Mouse (Mus musculus) lung, adult 18-20 months (tissue): ENCODE results near the gene Gm6993.
A peak's percentile ranks its signal among the peaks of the same experiment; 100 is the strongest.

Source experiments
- DNase-seq, 2 experiments: peaks; one replicate each; pipeline ENCODE4 v3.0.0; 2022; ENCODE audit warnings: mixed read lengths in 2 of 2

Gm6993 gene

DNA sequence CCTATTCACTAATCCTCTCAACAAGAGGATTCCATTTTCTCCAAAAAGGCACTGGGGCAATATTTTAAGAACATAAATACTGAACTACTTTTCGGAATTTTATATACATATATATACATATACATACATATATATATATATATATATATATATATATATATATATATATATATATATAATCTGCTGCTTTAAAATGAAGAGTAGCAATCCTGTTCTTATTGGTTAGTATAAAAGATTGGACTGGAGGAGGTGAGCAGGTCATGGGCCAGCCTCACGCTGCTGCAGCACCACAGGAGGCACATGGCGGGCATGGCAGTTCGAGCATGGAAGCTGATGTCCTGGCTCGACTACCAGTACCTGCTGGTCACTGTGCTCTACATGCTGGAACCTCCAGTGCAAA, at the start of gene Gm6993:
TSS of gene Gm6993 (plus strand) at position 301 of the 400 bp plus-strand sequence.
- DNase-seq, result no peak

DNA sequence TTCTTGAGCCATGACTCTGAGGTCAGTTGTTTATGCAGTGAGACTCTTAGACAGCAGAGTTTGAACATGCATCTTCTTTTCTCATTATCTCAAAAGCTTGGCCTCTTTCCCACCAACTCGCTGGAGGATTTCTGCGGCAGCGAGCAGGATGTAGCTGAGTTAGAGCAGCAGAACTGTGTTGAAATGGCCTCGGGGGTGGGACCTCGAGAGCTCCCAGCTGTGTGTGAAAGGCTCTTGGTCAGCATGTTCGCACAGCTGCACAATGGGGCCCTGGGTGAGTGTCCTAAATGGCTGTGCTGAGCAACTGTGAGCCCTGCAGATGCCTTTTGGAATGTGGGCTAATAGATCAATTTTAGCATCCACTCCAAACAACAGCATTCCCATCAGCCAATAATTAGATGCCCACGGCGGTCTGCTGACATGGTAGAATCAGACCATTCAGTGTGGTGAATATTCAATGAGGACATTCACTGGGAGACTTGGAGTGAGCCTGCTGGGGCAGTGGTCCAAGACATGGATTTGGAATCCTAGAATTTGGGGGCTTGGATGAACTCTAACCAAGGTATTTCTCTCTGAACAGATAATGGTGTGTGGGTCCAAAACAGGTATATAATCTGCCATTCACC, 49.1 kb upstream of the Gm6993 start:
- peak; percentile 55 to 71 for DNase-seq

DNA sequence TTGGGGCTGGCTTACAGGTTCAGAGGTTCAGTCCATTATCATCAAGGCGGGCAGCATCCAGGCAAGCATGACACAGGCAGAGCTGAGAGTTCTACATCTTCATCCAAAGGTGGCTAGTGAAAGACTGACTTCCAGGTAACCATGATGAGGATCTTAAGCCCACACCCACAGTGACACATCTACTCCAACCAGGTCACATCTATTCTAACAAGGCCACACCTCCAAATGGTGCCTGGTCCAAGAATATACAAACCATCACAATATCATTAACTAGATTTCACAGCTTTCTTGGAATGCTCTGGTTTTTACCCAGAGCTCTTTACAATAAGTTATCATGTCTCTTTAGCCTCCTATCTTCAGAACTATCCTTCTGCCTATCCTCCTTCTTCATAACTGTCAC, 38.1 kb upstream of the Gm6993 start:
- no peak for DNase-seq

DNA sequence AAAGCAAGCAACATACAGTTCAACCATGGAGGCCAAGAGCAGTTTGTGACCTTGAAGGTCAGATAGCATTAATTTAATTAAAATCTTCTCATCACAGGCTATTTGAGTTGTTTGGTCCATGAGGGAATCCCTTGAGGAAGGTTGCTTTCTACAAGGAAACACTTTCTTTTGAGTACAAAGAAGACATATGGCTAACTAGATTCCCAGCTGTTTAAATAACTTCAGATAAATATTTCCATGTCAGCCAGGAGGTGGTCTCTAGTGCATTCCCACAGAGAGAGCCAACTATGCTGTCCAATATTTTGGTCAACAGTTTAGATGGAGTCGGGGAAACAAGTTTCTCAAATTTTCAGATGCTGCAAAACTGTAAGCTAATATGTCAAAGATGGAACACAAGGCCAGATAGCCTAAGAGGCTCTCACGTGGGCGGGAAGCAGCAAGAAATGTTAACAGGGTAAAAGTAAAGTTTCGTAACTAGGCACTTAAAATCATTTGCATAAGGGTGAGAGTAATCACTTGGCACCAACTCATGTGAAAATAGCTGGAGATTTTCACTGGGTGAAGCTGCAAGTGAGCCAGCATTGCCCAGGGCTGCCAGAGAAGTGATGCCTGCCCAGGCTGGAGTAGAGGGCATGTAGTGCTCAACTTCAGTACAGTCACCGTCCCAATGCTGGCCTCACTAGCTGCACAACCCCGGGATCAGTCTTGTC, 36.7 kb upstream of the Gm6993 start:
- DNase-seq, result peak; percentile 29 to 59

DNA sequence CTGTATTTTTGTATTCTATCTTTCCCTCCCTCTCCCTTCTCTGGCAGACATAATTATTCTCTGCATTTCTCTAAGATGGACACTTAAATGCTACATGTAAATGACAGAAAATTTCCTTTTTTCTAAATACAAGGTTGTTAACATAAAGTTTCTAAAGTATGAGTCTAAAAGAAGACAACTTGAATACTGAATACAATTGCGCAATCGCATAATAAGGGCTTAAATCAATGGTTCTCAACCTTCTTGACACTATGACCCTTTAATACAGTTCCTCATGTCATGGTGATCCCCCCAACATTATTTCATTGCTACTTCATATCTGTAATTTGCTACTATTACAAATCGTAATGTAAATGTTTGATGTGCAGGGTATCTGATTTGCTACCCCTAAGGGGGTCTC, 35.7 kb upstream of the Gm6993 start:
- no peak for DNase-seq

DNA sequence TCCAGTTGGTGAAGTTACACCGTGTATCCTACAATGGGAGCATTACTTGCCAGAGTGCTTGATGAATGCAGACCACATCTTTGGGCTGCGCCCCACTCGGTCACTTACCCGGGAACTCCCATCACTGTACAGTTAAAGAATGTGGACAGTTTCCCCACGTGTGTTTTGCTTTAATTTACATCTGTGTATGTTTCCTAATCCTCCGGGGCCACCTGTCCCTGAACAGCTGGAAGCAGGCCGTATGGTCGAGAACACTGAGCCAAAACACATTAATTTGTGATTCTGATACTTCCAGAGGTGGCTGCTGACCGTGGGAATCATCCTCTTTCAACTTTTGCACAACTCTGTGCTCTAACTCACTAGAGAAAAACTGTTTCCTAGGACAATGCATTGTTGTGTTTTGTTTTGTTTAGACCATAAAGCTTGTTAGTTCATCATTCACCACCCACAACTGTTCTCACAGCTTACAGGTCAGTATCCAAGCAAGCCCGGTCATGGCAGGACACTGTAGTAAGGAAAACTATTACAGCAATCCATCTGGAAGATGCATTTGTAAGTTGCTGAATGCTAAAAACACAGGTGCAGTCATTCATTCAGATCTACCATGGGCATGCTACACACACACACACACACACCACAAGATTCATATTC, 34.5 kb upstream of the Gm6993 start:
- DNase-seq, result no peak

DNA sequence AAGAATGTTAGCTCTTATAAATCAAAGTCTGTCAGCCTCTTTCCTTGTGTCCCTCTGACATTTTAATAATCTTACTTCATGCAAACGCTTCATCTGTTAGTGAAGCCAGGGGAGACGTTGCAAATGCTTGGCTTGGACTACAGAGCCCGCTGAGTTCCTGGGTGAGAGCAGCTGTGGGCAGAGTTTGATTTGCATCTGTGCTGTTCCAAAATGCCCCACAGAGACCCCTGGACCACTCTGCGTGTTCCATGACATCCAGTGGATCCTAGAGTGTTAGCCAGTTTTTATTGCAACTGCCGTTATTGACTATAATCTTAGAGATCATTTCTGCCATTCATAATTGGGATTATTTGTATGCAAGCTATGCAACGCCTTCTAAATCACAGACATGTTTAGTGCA, 31.8 kb upstream of the Gm6993 start:
- DNase-seq, result no peak

DNA sequence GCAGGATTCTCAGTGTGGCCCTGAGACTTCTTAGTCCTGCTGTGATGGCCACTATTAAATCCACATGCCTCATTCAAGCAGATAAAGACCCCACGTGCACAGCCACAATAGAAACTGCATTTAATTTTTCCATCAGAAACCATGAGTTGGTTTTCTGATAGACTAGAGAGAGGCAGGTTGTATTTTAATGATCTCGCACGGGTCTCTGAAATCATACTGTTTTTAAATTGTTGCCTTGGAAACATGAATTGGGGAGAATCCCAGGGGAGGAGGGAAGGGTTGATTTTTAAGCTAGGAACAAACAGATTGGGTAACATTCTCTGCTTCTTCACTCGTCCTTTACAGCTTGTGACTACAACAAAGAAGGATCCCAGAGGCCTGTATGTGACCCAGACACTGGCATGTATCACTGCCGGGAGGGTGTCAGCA, 31.2 kb upstream of the Gm6993 start:
- DNase-seq, result no peak

DNA sequence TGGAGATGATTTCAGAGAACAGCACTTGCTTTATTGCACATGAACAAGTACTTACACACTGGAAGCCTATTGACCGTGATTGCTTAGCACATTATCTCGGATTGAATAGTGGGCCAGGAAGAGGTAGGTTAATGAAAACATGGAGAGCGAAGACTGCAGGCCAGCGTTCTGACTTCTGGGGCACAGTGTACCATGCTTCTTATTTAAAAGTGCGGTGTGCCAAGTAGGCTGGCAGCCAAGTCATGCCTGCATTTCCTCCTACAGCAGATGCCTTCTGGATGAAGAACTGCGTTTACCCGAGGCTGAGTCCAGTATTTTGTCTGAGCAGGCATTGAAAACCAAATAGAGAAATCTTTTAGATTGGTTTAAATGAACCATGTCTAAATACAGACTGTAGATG, 27.0 kb upstream of the Gm6993 start:
- peak; percentile 37 to 51 for DNase-seq

DNA sequence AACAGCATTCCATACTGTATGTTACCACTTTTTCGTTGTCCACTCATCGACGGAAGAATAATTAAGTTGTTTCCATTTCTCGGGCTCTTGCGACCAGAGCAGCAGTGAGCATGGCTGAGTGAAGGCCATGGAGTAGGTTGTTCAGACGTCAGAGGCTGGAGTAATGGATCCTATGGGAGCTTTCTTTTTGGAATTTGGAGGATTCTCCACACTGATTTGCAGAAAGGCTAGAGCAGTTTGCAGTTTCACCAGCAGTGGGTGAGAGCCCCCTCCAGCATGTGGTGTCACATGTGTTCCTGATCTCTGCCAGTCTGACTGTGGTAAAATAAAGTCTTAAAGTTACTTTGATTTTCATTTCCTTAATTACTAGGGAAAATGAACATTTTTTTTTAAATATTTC, 25.6 kb upstream of the Gm6993 start:
- DNase-seq, result no peak

DNA sequence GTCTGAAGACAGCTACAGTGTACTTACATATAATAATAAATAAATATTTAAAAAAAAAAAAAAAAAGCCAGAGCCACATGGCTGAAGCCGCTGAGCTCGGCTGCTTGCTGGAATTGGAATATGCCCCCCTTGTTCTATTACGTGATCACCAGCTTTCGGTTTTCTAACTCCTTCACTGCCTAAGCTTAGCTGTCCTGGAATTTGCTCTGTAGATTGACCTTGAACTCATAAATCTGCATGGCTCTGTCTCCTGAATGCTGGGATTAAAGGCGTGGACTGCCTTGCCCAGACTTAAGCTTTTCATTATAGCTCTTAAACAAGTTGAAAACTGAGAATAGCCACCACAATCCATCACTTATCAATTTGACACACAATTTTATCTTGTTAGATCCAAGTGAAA, 23.3 kb upstream of the Gm6993 start:
- DNase-seq, result no peak

DNA sequence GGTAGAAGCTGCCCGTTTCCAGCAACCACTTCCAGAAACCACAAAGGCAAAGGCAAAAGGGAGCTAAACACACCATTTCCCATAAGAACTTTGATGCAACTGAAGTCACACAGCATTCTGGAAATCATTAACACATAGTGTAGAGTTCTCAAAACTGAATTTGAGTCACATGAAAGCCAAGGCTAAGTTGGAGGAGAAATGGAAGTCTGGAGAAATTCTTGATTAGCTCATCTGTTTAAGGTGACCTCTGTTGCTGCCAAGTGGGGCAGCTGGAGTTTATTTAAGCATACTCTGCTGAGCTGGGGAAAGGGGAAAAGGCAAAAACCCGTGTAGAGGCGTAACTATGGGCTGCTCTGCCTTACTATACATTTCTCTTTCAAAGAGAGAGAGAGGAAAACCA, 21.8 kb upstream of the Gm6993 start:
- no peak for DNase-seq

DNA sequence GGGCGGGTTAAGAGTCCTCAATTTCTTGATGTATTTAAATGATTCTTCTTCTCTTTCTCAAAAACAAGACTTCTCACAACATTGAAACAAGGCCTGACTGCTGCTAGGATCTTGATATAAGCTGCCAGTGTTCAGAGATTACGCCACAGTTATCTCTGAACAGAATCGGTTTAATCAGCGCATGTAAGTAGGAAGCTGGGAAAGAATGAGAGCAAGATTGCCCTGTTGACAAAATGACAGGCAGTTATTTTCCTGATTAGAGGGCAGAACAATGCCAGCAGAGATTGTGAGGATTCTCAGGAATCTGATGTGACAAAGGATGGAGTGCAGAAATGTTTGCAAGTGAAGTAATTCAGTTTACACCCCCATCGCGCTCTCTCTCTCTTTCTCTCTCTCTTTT, 19.0 kb upstream of the Gm6993 start:
- no peak for DNase-seq

DNA sequence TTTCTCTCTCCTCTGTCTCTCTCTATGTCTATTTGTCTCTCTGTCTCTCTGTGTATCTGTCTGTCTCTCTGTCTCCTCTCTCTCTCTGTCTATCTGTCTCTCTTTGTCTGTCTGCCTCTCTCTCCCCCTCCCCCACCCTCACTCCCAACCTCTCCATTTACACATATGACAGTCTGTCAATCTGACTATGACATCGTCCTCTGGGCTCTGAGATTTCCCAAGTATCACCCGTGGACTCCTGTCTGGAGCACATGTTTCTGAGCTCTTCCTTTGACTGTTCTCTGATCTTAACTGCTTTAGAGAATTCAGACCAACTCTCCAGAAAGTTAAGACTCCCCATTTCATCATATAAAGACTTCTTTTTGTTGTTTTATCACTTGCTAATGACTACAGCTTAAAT, 18.3 kb upstream of the Gm6993 start:
- no peak for DNase-seq

DNA sequence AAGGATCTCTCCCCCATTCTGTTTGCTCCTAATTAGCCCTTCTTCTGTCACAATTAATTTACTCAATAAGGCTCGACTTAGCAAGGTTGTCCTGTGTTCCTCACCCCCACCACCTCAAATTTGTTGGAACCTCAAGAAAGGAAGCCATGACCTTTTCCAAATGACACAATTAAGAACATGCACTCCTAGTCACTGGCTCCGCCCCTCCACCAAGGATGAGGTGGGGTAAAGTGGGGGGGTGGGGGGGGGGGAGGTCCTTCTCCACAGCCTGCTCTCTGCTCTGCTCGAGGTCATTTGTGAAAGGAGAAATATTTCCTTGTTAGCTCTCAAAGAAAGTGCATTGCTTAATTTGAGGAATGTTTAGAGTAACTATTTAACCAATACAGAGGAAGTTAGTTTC, 17.8 kb upstream of the Gm6993 start:
- no peak for DNase-seq

DNA sequence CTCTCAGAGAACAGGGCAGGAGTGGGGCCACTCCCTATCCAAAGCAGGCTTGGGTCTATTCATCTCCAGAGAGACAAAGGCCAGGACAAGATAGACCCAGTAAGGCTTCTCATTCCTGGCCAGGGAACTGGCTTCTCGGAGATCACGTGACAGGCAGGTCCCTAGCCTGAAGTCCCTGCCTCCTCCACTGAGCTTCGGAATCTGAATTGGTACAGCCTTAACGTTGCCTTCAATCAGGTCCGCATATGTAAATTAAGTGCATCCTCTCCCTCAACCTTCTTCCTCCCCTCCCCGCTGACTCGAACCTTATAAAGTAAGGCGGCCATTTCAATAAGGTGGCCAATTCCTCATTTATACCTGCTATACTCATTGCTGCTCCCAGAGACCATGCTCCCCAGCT, 15.1 kb upstream of the Gm6993 start:
- DNase-seq, result no peak

DNA sequence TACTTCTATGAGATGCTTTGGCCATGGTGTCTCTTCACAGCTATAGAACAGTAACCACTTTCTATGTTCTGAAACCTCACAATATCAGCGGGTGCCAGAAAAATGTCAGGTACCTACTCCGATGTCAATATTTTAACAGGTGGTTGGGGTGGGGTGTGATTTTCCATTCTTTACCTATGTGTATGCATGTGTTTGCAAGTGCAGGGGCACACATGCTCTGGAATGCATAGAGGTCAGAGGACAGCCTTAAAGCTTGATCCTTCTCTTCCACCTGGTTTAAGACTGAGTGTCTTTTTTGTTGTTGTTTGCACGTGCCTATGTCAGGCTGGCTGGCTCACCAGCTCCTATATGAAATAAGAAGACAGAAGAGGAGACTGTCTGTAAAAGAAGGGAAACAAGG, 13.4 kb upstream of the Gm6993 start:
- DNase-seq, result no peak

DNA sequence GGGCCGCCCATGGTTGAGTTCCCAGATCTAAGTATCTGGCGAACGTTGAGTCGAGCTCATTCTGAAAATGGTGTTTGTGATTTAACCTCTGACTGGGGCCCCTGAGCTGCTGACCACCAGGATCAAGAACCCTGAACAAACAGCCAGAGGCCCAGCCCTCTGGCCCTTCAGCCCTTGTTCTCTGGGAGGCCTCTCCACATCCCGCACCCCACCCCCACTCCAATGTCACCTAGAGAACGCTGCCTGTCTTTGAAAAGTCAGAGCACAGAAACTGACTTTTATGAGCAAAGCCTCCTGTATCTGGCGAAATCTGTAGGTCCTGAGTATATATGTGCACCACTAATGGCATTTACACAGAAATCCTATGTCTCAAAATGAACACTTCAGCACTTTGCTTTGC, 11.7 kb upstream of the Gm6993 start:
- DNase-seq, result no peak

DNA sequence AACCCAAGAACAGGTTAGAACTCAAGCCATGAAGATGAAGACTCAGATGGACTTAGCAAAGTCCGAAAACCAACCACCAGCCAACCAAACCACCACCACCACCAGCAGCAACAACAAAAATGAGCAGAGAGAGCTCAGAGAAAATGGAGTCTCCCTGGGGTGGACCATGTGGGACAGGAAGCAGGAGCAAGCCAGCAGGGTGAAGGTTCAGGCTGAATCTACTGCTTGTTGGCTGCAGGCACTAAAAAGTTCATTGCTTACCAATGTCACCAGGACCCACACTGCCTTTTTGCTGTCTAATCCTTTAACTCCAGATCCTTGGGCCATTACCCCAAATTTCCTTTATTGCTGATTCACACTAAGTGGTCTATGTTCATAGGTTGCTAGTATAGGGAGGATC, 7.9 kb upstream of the Gm6993 start:
- no peak for DNase-seq

DNA sequence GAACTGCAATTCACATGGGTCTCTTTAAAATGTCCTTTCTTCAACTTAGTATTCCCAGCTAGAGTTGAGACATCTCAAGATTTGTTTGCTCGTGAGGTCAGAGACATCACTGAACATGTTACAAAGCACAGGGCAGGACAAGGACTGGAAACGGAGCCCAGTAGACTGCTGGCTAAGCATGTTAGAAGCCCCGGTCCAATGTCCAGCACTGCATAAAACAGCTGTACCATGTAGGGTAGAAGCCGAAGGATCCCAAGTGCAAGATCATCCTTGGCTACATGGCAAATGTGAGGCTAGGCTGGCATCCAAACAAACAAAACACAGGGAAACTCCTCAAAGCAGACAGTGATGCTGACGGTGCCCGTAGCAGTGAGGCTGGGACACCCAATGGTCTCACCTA, 5.6 kb upstream of the Gm6993 start:
- no peak for DNase-seq

DNA sequence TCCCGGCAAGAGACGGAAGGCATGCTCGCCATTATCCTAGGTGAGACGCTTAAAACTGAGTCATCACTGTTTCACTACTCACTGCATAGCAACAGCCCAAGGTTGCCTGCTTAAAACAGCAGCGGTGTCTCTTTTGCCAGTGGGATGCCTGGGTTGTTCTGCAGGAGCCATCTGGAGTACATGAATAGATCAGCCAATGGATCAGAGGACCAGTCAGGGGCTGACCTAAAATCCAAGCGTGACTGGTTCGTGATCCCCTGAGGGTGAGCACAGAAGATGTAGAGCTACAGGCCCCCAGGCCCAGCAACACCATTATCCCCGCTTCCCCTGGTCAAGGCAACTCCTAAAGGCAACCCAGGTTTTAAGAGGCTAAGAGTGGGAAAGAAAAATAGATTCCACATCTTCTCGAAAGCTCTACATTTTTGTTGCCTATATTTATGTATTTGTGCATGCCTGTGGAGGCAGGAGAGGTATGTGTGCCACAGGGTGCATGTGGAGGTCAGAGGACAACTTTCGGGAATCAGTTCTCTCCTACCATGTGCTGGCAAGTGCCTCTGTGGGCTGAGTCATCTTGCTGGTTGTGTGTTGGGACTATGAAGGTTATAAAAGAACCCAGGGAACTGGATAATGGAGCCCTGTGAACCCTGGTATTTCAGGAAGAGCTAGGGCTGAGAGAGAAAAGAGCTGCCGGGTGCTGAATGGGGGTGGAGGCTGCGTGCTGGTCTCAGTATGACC, 3.5 kb upstream of the Gm6993 start:
- DNase-seq, result no peak

DNA sequence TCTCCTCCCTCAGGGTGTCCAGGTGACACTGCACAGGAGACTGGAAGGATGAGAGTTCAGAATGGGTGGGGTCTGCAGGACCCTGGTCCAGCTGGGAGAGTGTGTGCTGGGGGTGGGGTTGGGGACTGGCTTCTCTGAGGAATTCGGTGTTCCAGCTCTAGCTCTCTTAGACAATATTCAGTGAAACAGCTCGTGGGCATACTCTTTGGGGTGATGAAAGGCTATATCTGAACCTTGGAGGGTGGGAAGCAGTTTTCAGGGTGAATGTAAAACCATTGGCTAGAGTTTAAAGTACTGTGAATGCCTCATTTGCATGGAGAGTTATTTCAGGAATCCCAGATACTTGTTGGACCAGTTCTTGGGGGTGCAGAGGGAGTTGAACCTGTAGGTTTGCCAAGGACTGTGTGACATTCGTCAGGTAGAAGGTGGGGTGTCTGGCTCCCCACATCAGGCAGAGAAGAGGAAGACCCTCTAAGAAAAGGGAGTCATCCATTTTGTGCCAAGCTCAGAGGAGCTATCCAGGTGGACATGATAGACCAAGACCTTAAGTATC, 1.5 kb upstream of the Gm6993 start:
- DNase-seq, result no peak

DNA sequence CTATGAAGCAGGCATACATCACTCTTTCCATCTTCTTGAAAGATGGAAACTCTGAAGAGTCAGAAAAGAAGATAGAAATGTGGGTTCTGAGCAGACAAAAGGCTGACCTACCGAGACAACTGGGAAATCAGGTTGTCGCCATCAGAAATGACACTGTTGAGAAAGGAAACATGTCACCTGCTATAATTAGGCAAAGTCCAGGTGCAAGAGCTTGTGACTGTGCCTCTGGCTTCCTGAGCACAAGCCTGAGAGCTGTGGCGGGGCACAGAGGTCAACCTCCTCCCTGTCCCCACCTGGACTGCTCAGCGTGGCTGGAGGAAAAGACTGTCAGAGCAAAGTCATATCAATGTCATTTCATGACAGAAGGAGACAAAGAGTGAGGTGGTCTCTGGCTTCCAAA, 772 bp upstream of the Gm6993 start:
- DNase-seq, result no peak
